Mouse (Mus musculus): ENCODE measurements around the gene Papss2.

DNA sequence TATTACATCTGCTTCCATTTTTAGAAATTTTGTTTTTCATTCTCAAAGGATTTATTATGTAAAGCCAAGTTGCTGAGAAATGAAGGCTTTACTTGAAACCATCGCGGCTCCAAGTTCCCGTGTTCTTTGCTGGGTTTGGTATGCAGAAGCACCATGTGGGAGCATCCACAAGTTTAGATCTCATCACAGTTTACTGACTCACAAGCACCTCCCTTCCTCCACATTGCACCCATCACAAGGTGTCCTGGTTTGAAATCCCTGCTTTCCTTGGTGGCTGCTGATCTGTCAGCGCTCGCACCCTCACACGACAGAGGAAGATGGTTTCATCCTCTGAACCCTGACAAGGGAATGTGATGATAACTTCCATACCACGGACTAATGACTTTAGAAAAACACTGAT lies 45.9 kb downstream of the Papss2 start:
- no peak for TF ChIP-seq CTCF (IDR thresholded peaks at IDR 0.05; ENCODE audit: low read depth)
- no peak for TF ChIP-seq EP300 (IDR thresholded peaks at IDR 0.05; ENCODE audit: low read depth)
